ENCODE assay signal across 8 mouse cellular contexts in genomic region chr11:113651907-113652273, GRCm38 (mm10). TPM values are rescaled to one million over a fixed set of nuclear protein-coding genes. Genes with fewer than 3 reads are reported as not detected.
A peak's percentile ranks its signal among the peaks of the same experiment; 100 is the strongest.
DNase-seq lines count a peak whose midpoint lies in the region; ATAC-seq and TF ChIP-seq lines count a peak whose summit lies in the region.

No protein-coding gene starts in this region.

- 49% methylated on average over 8 of the region's 8 CpGs for WGBS in heart, postnatal 0 days
- 43% methylated on average over 8 of the region's 8 CpGs for WGBS in heart, embryonic 12.5 days
- 48% methylated on average over 8 of the region's 8 CpGs for WGBS in midbrain, postnatal 0 days

- DNase-seq in heart, postnatal 0 days (ENCODE audit: low spot score) = no peak
- peak; percentile 61 for DNase-seq in WW6 (ENCODE audit: low read depth, low spot score)
- DNase-seq in forelimb bud, embryonic 11.5 days (ENCODE audit: low read depth, low spot score) = peak; percentile 43
- DNase-seq in liver = peak; percentile 39
- DNase-seq in midbrain, postnatal 0 days (ENCODE audit: low spot score) = peak; percentile 82
- no peak for DNase-seq in frontal cortex, postnatal 36 days (ENCODE audit: low spot score in 2 of 2)
- no peak for DNase-seq in adrenal gland, postnatal 25 days

- H3K27me3 ChIP-seq in heart, postnatal 0 days (ENCODE audit: control insufficient read depth, insufficient read depth, low read length) = no peaks in the 10 kb centered on the region
- H3K27me3 ChIP-seq in heart, embryonic 12.5 days (replicated peaks) = no peaks in the 10 kb centered on the region
- no peaks in the 10 kb centered on the region for H3K27me3 ChIP-seq in midbrain, postnatal 0 days (ENCODE audit: insufficient read depth, low read length)

- no peak overlapping the region for H3K9ac ChIP-seq in heart, postnatal 0 days (replicated peaks; ENCODE audit: low read depth, low read length)
- no peak overlapping the region for H3K9ac ChIP-seq in heart, embryonic 12.5 days
- H3K9ac ChIP-seq in midbrain, postnatal 0 days (replicated peaks; ENCODE audit: low read length, poor library complexity, severe bottlenecking) = no peak overlapping the region

- peaks cover 7% of the 10 kb centered on the region; the same call in 1 of the 2 replicates for H3K4me1 ChIP-seq in heart, postnatal 0 days (ENCODE audit: control insufficient read depth, insufficient read depth)
- H3K4me1 ChIP-seq in heart, embryonic 12.5 days (replicated peaks) = peaks cover 13% of the 10 kb centered on the region
- peaks cover 9% of the 10 kb centered on the region; the same call in 1 of the 2 replicates for H3K4me1 ChIP-seq in midbrain, postnatal 0 days (ENCODE audit: insufficient read depth, low read length)

- no peak for ATAC-seq in heart, postnatal 0 days (ENCODE audit: insufficient read depth, low read depth)
- no peak for ATAC-seq in heart, embryonic 12.5 days (ENCODE audit: insufficient number of reproducible peaks, low FRiP score)
- peak; percentile 38; the same call in 1 of the 2 replicates for ATAC-seq in midbrain, postnatal 0 days (ENCODE audit: low FRiP score)

- peaks cover 51% of the 10 kb centered on the region for H3K36me3 ChIP-seq in heart, postnatal 0 days (replicated peaks; ENCODE audit: control insufficient read depth, insufficient read depth, low read length)
- H3K36me3 ChIP-seq in heart, embryonic 12.5 days = peaks cover 52% of the 10 kb centered on the region
- peaks cover 51% of the 10 kb centered on the region for H3K36me3 ChIP-seq in midbrain, postnatal 0 days (ENCODE audit: insufficient read depth, low read length)

- TF ChIP-seq EP300 in heart, postnatal 0 days (IDR thresholded peaks at IDR 0.05; ENCODE audit: low read depth) = no peak

- H3K4me2 ChIP-seq in heart, postnatal 0 days (ENCODE audit: low read depth, low read length) = no peak overlapping the region
- H3K4me2 ChIP-seq in heart, embryonic 12.5 days = no peak overlapping the region
- H3K4me2 ChIP-seq in midbrain, postnatal 0 days (ENCODE audit: low read depth, low read length, poor library complexity, severe bottlenecking) = no peak overlapping the region

- no peak overlapping the region for H3K27ac ChIP-seq in heart, postnatal 0 days (ENCODE audit: low read depth)
- H3K27ac ChIP-seq in heart, embryonic 12.5 days (ENCODE audit: poor library complexity, severe bottlenecking) = no peak overlapping the region
- no peak overlapping the region for H3K27ac ChIP-seq in midbrain, postnatal 0 days (ENCODE audit: low read depth, low read length)

- H3K4me3 ChIP-seq in heart, postnatal 0 days (ENCODE audit: low read depth, low read length) = no peak overlapping the region
- H3K4me3 ChIP-seq in heart, embryonic 12.5 days = no peak overlapping the region
- H3K4me3 ChIP-seq in midbrain, postnatal 0 days (ENCODE audit: low read depth, low read length) = no peak overlapping the region

- peak; percentile 46 for TF ChIP-seq CTCF in heart, postnatal 0 days (IDR thresholded peaks at IDR 0.05; ENCODE audit: low read depth)
- peak; percentile 81 for TF ChIP-seq CTCF in midbrain, postnatal 0 days (IDR thresholded peaks at IDR 0.05)

- H3K9me3 ChIP-seq in heart, postnatal 0 days (replicated peaks; ENCODE audit: control insufficient read depth, low read length) = no peaks in the 10 kb centered on the region
- H3K9me3 ChIP-seq in heart, embryonic 12.5 days (replicated peaks) = no peaks in the 10 kb centered on the region
- no peaks in the 10 kb centered on the region for H3K9me3 ChIP-seq in midbrain, postnatal 0 days (ENCODE audit: low read length)

RNA-seq across cellular contexts. Expression of gene Slc39a11, which starts 2.0 kb away (rescaled TPM):
- 16.3 and 19.1 TPM in 2 replicates for total RNA-seq in heart, postnatal 0 days (2014; rRNA removed; ENCODE audit: low replicate concordance)
- polyA plus RNA-seq in heart, postnatal 0 days (2015; fragmentation: Nextera tagmentation; extraction: Ambion mirVana) = 6.9 and 8.6 TPM in 2 replicates
- polyA plus RNA-seq in heart, embryonic 12.5 days (2016; fragmentation: Nextera tagmentation; extraction: Ambion mirVana) = 19.0 and 22.4 TPM in 2 replicates
- 56.0 and 62.5 TPM in 2 replicates for total RNA-seq in midbrain, postnatal 0 days (2014; rRNA removed)
- polyA plus RNA-seq in midbrain, postnatal 0 days (2015; fragmentation: Nextera tagmentation; extraction: Ambion mirVana) = 35.9 and 40.4 TPM in 2 replicates
- 19.8 and 26.3 TPM in 2 replicates for total RNA-seq in adrenal gland, postnatal 25 days (2021)

RNA-seq across cellular contexts. Expression of gene Cog1, which starts 2.9 kb away (rescaled TPM):
- total RNA-seq in heart, postnatal 0 days (2014; rRNA removed; ENCODE audit: low replicate concordance) = 26.5 and 30.3 TPM in 2 replicates
- polyA plus RNA-seq in heart, postnatal 0 days (2015; fragmentation: Nextera tagmentation; extraction: Ambion mirVana) = 10.7 and 12.3 TPM in 2 replicates
- polyA plus RNA-seq in heart, embryonic 12.5 days (2016; fragmentation: Nextera tagmentation; extraction: Ambion mirVana) = 20.9 and 21.7 TPM in 2 replicates
- 55.8 and 59.0 TPM in 2 replicates for total RNA-seq in midbrain, postnatal 0 days (2014; rRNA removed)
- polyA plus RNA-seq in midbrain, postnatal 0 days (2015; fragmentation: Nextera tagmentation; extraction: Ambion mirVana) = 28.3 and 31.3 TPM in 2 replicates
- 47.7 and 56.8 TPM in 2 replicates for total RNA-seq in adrenal gland, postnatal 25 days (2021)

RNA-seq across cellular contexts. Expression of gene Fam104a, which starts 32.1 kb away (rescaled TPM):
- 23.3 and 25.2 TPM in 2 replicates for total RNA-seq in heart, postnatal 0 days (2014; rRNA removed; ENCODE audit: low replicate concordance)
- polyA plus RNA-seq in heart, postnatal 0 days (2015; fragmentation: Nextera tagmentation; extraction: Ambion mirVana) = 32.7 and 33.6 TPM in 2 replicates
- polyA plus RNA-seq in heart, embryonic 12.5 days (2016; fragmentation: Nextera tagmentation; extraction: Ambion mirVana) = 53.0 and 53.3 TPM in 2 replicates
- 29.5 and 30.1 TPM in 2 replicates for total RNA-seq in midbrain, postnatal 0 days (2014; rRNA removed)
- polyA plus RNA-seq in midbrain, postnatal 0 days (2015; fragmentation: Nextera tagmentation; extraction: Ambion mirVana) = 46.3 and 48.7 TPM in 2 replicates
- 29.1 and 30.5 TPM in 2 replicates for total RNA-seq in adrenal gland, postnatal 25 days (2021)

RNA-seq across cellular contexts. Expression of gene D11Wsu47e, which starts 32.3 kb away (rescaled TPM):
- total RNA-seq in heart, postnatal 0 days (2014; rRNA removed; ENCODE audit: low replicate concordance) = 17.4 and 18.1 TPM in 2 replicates
- polyA plus RNA-seq in heart, postnatal 0 days (2015; fragmentation: Nextera tagmentation; extraction: Ambion mirVana) = 8.9 and 10.4 TPM in 2 replicates
- 19.0 and 20.7 TPM in 2 replicates for polyA plus RNA-seq in heart, embryonic 12.5 days (2016; fragmentation: Nextera tagmentation; extraction: Ambion mirVana)
- total RNA-seq in midbrain, postnatal 0 days (2014; rRNA removed) = 19.5 and 26.8 TPM in 2 replicates
- polyA plus RNA-seq in midbrain, postnatal 0 days (2015; fragmentation: Nextera tagmentation; extraction: Ambion mirVana) = 27.8 and 27.9 TPM in 2 replicates
- 21.7 and 22.4 TPM in 2 replicates for total RNA-seq in adrenal gland, postnatal 25 days (2021)

RNA-seq across cellular contexts. Expression of gene Sstr2, which starts 32.7 kb away (rescaled TPM):
- not detected in 2 replicates for total RNA-seq in heart, postnatal 0 days (2014; rRNA removed; ENCODE audit: low replicate concordance)
- 0.12 TPM in 1 of 2 replicates, not detected in the other for polyA plus RNA-seq in heart, postnatal 0 days (2015; fragmentation: Nextera tagmentation; extraction: Ambion mirVana)
- polyA plus RNA-seq in heart, embryonic 12.5 days (2016; fragmentation: Nextera tagmentation; extraction: Ambion mirVana) = 0.19 and 0.42 TPM in 2 replicates
- 16.4 and 26.3 TPM in 2 replicates for total RNA-seq in midbrain, postnatal 0 days (2014; rRNA removed)
- 8.8 and 10.2 TPM in 2 replicates for polyA plus RNA-seq in midbrain, postnatal 0 days (2015; fragmentation: Nextera tagmentation; extraction: Ambion mirVana)
- total RNA-seq in adrenal gland, postnatal 25 days (2021) = 0.85 and 2.6 TPM in 2 replicates

Comparison
In these comparisons a context has a peak if more than half of its experiments do, and no peak if none do; other contexts are left out.
1. DNase-seq: peak in WW6 (single experiment), forelimb bud, embryonic 11.5 days (single experiment), liver (single experiment) and midbrain, postnatal 0 days (single experiment); none in heart, postnatal 0 days (single experiment), frontal cortex, postnatal 36 days (0 of 2) and adrenal gland, postnatal 25 days (single experiment).